Mouse (Mus musculus): ENCODE measurements around the gene Olfr221.
"Not testable (repeated sequence)": the region's sequence is repeated elsewhere in the genome, so short reads cannot be mapped to it uniquely, and the experiment has no call there.

DNA sequence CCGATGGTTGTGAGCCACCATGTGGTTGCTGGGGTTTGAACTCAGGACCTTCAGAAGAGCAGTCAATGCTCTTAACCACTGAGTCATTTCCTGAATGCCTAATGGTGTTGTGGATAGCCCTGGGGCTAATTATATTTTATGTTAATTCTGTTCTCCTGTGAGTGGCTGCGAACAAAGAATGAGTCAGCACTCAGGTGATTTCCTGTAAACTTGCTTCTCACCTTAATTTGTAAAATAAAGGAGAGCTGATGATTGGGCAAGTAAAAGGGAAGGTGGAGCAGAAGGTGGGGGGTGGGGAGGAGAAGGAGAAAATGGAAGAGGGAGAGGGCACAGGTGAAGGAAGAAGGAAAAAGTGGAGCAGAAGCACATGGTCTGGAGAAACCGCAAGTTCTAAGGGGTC is 10.5 kb upstream of the Olfr221 start:
- not testable (repeated sequence) for TF ChIP-seq USF1 (IDR thresholded peaks at IDR 0.05; ENCODE audit: low read depth); CTCF (IDR thresholded peaks at IDR 0.05; ENCODE audit: control insufficient read depth, insufficient read depth, insufficient read length); MYOG (IDR thresholded peaks at IDR 0.05; ENCODE audit: control insufficient read depth, extremely low read depth, insufficient read length); FOSL1 (IDR thresholded peaks at IDR 0.05; ENCODE audit: insufficient read depth, low read length, poor library complexity, severe bottlenecking); MAX (IDR thresholded peaks at IDR 0.05)
